Mouse (Mus musculus) midbrain, postnatal 0 days (tissue): Measurements from ENCODE around the gene Olfr883. TPM values are rescaled to one million over a fixed set of nuclear protein-coding genes. Genes with fewer than 3 reads are reported as not detected.

Source experiments
- ATAC-seq: fragments of 200-750 bp; cut with Nextera tagmentation; 2 replicates; pipeline ENCODE4 v1.8.0; 2017; ENCODE audit warnings: moderate number of reproducible peaks, mild to moderate bottlenecking, moderate TSS enrichment, moderate library complexity; ENCODE audit not compliant: low FRiP score
- DNase-seq: peaks from one replicate; pipeline ENCODE4 v3.0.0-alpha.2; 2015; ENCODE audit warnings: low spot score
- H3K27ac ChIP-seq: fragments of 300-500 bp; sonication (generic); 2 replicates; pipeline ENCODE4 v1.5.1; 2014; ENCODE audit warnings: low read depth, mild to moderate bottlenecking, low read length, mixed read lengths
- H3K27me3 ChIP-seq: fragments of 300-500 bp; sonication (generic); 2 replicates; pipeline ENCODE4 v1.6.1; 2014; ENCODE audit warnings: low read length, control low read depth, mixed read lengths; ENCODE audit not compliant: insufficient read depth
- H3K36me3 ChIP-seq: fragments of 300-500 bp; sonication (generic); 2 replicates; pipeline ENCODE4 v1.6.1; 2014; ENCODE audit warnings: low read length, control low read depth, mixed read lengths; ENCODE audit not compliant: insufficient read depth
- H3K4me1 ChIP-seq: fragments of 300-500 bp; sonication (generic); 2 replicates; pipeline ENCODE4 v1.6.1; 2014; ENCODE audit warnings: mild to moderate bottlenecking, control low read depth, antibody characterized with exemption, low read length, mixed read lengths; ENCODE audit not compliant: insufficient read depth
- H3K4me2 ChIP-seq: fragments of 300-500 bp; sonication (generic); 2 replicates; pipeline ENCODE4 v1.6.1; 2014; ENCODE audit warnings: low read depth, mild to moderate bottlenecking, low read length, mixed read lengths; ENCODE audit not compliant: poor library complexity, severe bottlenecking
- H3K4me3 ChIP-seq: fragments of 300-500 bp; sonication (generic); 2 replicates; pipeline ENCODE4 v1.5.1; 2014; ENCODE audit warnings: low read depth, mild to moderate bottlenecking, low read length, moderate library complexity
- H3K9ac ChIP-seq: fragments of 300-500 bp; sonication (generic); replicated peaks from 2 replicates; pipeline ENCODE4 v1.6.1; 2014; ENCODE audit warnings: mild to moderate bottlenecking, low read length, moderate library complexity, mixed read lengths; ENCODE audit not compliant: poor library complexity, severe bottlenecking
- H3K9me3 ChIP-seq: fragments of 300-500 bp; sonication (generic); 2 replicates; pipeline ENCODE4 v1.6.1; 2016; ENCODE audit warnings: low read length, control low read depth
- CTCF ChIP-seq: IDR thresholded peaks from 2 replicates; pipeline ENCODE4 v1.5.1; 2016; ENCODE audit warnings: antibody characterized with exemption, mild to moderate bottlenecking
- WGBS: fragments of 180-500 bp; shearing (Covaris S2); extraction: QIAGEN DNeasy Blood & Tissue Kit; methylation state at CpG from one replicate; pipeline ENCODE4 v1.1.7; 2014; 5-methylcytosine and 5-hydroxymethylcytosine counted together
- polyA plus RNA-seq: library from polyadenylated mRNA; unstranded; fragments of >200 nt; fragmentation: Nextera tagmentation; extraction: Ambion mirVana; gene quantifications from 2 replicates; pipeline ENCODE4 v1.2.1, GENCODE M21; 2015
- total RNA-seq: library from RNA; depleted of rRNA; stranded (reverse); fragments of >200 nt; gene quantifications from 2 replicates; pipeline ENCODE4 v1.2.3, GENCODE M21; 2014; rRNA removed

Gene Olfr883
- total RNA-seq, result not detected in 2 replicates
- polyA plus RNA-seq, result not detected in 2 replicates

- no peak within 1 kb of the TSS for H3K9ac ChIP-seq
- H3K27me3 ChIP-seq, result no peaks in the 10 kb centered on the region
- no peak for ATAC-seq
- no peaks in the 10 kb centered on the region for H3K36me3 ChIP-seq
- TF ChIP-seq CTCF, result no peak
- no peaks in the 10 kb centered on the region for H3K9me3 ChIP-seq
- H3K4me3 ChIP-seq, result no peak within 1 kb of the TSS
- no peak for DNase-seq
- H3K4me1 ChIP-seq, result no peaks in the 10 kb centered on the region
- no peak within 1 kb of the TSS for H3K27ac ChIP-seq
- 73% methylated on average over 1 of the region's 1 CpGs for WGBS
- H3K4me2 ChIP-seq, result no peak within 1 kb of the TSS
These were observed at the start of gene Olfr883 for GRCm38 (mm10) chr9:38025508-38025907. Olfr883 (plus strand) TSS chr9:38025808.

GRCm38 (mm10) chr9:37991525-37991924 is 34.1 kb upstream of the Olfr883 start, which contains the start of gene Olfr881:
Olfr881 (plus strand) TSS chr9:37991825.
- no peaks in the 10 kb centered on the region for H3K9me3 ChIP-seq
- ATAC-seq (no peak), DNase-seq (no peak)
- no peak within 1 kb of the TSS for H3K4me3 ChIP-seq
- no peak within 1 kb of the TSS for H3K9ac ChIP-seq
- TF ChIP-seq CTCF, result no peak
- no peak within 1 kb of the TSS for H3K27ac ChIP-seq
- H3K27me3 ChIP-seq, result no peaks in the 10 kb centered on the region
- no peak within 1 kb of the TSS for H3K4me2 ChIP-seq
- H3K36me3 ChIP-seq, result no peaks in the 10 kb centered on the region
- H3K4me1 ChIP-seq, result no peaks in the 10 kb centered on the region

GRCm38 (mm10) chr9:37998581-37999204 is 26.9 kb upstream of the Olfr883 start:
- WGBS, result 47% methylated on average over 2 of the region's 2 CpGs
- DNase-seq, result peak; percentile 52
- H3K4me2 ChIP-seq, result no peak overlapping the region

GRCm38 (mm10) chr9:38000021-38000420 is 25.6 kb upstream of the Olfr883 start:
- no peaks in the 10 kb centered on the region for H3K4me1 ChIP-seq
- DNase-seq, result no peak
- no peak for TF ChIP-seq CTCF
- H3K4me3 ChIP-seq, result no peak overlapping the region
- H3K9me3 ChIP-seq, result no peaks in the 10 kb centered on the region
- ATAC-seq, result no peak
- no peak overlapping the region for H3K9ac ChIP-seq
- no peaks in the 10 kb centered on the region for H3K36me3 ChIP-seq
- no peak overlapping the region for H3K27ac ChIP-seq
- H3K27me3 ChIP-seq, result no peaks in the 10 kb centered on the region
- no peak overlapping the region for H3K4me2 ChIP-seq
- WGBS, result 54% methylated on average over 1 of the region's 1 CpGs

More at GRCm38 (mm10) chr9:37998581-37999204, 26.9 kb upstream of the Olfr883 start:
- Histone ChIP-seq H3K27me3 (no peaks in the 10 kb centered on the region), H3K4me3 (no peak overlapping the region), H3K36me3 (no peaks in the 10 kb centered on the region), H3K4me1 (no peaks in the 10 kb centered on the region), H3K27ac (no peak overlapping the region), H3K9ac (no peak overlapping the region), H3K9me3 (no peaks in the 10 kb centered on the region)
- peak; percentile 66 for TF ChIP-seq CTCF
- no peak for ATAC-seq

- no peaks in the 10 kb centered on the region for H3K27me3 ChIP-seq
- TF ChIP-seq CTCF, result no peak
- no peaks in the 10 kb centered on the region for H3K36me3 ChIP-seq
- 73% methylated on average over 1 of the region's 1 CpGs for WGBS
- H3K27ac ChIP-seq, result no peak within 1 kb of the TSS
- ATAC-seq, result no peak
- H3K9me3 ChIP-seq, result no peaks in the 10 kb centered on the region
- H3K4me2 ChIP-seq, result no peak within 1 kb of the TSS
- no peak for DNase-seq
- no peak within 1 kb of the TSS for H3K4me3 ChIP-seq
- H3K9ac ChIP-seq, result no peak within 1 kb of the TSS
- no peaks in the 10 kb centered on the region for H3K4me1 ChIP-seq
These were observed 20.6 kb downstream of the Olfr883 start, which contains the start of gene Olfr884 for GRCm38 (mm10) chr9:38046255-38046654. Olfr884 (plus strand) TSS chr9:38046555.

GRCm38 (mm10) chr9:38061022-38061421 is 35.4 kb downstream of the Olfr883 start, which contains the start of gene Olfr885:
Olfr885 (plus strand) TSS chr9:38061322.
- DNase-seq (no peak), ATAC-seq (no peak)
- Histone ChIP-seq H3K4me3 (no peak within 1 kb of the TSS), H3K4me2 (no peak within 1 kb of the TSS), H3K9ac (no peak within 1 kb of the TSS), H3K27ac (no peak within 1 kb of the TSS), H3K36me3 (no peaks in the 10 kb centered on the region), H3K27me3 (no peaks in the 10 kb centered on the region), H3K9me3 (no peaks in the 10 kb centered on the region), H3K4me1 (no peaks in the 10 kb centered on the region)
- no peak for TF ChIP-seq CTCF
- 88% methylated on average over 3 of the region's 3 CpGs for WGBS

Other genes with a start within 250 kb of the Olfr883 start
- not detected in 2 replicates for gene Olfr876, start 222.8 kb upstream of the Olfr883 start, total RNA-seq
- not detected in 2 replicates for gene Olfr876, start 222.8 kb upstream of the Olfr883 start, polyA plus RNA-seq
- gene Olfr877, start 171.5 kb upstream of the Olfr883 start, total RNA-seq, result not detected in 2 replicates
- gene Olfr877, start 171.5 kb upstream of the Olfr883 start, polyA plus RNA-seq, result not detected in 2 replicates
- gene Olfr145, start 129.1 kb upstream of the Olfr883 start, total RNA-seq, result not detected in 2 replicates
- gene Olfr145, start 129.1 kb upstream of the Olfr883 start, polyA plus RNA-seq, result not detected in 2 replicates
- not detected in 2 replicates for gene Olfr878, start 108.0 kb upstream of the Olfr883 start, total RNA-seq
- not detected in 2 replicates for gene Olfr878, start 108.0 kb upstream of the Olfr883 start, polyA plus RNA-seq
- not detected in 2 replicates for gene Olfr881, start 34.0 kb upstream of the Olfr883 start, total RNA-seq
- not detected in 2 replicates for gene Olfr881, start 34.0 kb upstream of the Olfr883 start, polyA plus RNA-seq
- not detected in 2 replicates for gene Olfr884, start 20.7 kb downstream of the Olfr883 start, total RNA-seq
- not detected in 2 replicates for gene Olfr884, start 20.7 kb downstream of the Olfr883 start, polyA plus RNA-seq
- not detected in 2 replicates for gene Olfr885, start 35.5 kb downstream of the Olfr883 start, total RNA-seq
- not detected in 2 replicates for gene Olfr885, start 35.5 kb downstream of the Olfr883 start, polyA plus RNA-seq
- gene Olfr887, start 58.3 kb downstream of the Olfr883 start, total RNA-seq, result not detected in 2 replicates
- not detected in 2 replicates for gene Olfr887, start 58.3 kb downstream of the Olfr883 start, polyA plus RNA-seq
- not detected in 2 replicates for gene Olfr888, start 82.3 kb downstream of the Olfr883 start, total RNA-seq
- not detected in 2 replicates for gene Olfr888, start 82.3 kb downstream of the Olfr883 start, polyA plus RNA-seq
- not detected in 2 replicates for gene Olfr889, start 89.4 kb downstream of the Olfr883 start, total RNA-seq
- gene Olfr889, start 89.4 kb downstream of the Olfr883 start, polyA plus RNA-seq, result 0.04 TPM in 1 of 2 replicates, not detected in the other
- gene Olfr890, start 116.7 kb downstream of the Olfr883 start, total RNA-seq, result not detected in 2 replicates
- gene Olfr890, start 116.7 kb downstream of the Olfr883 start, polyA plus RNA-seq, result not detected in 2 replicates
- gene Olfr891, start 155.0 kb downstream of the Olfr883 start, total RNA-seq, result not detected in 2 replicates
- not detected in 2 replicates for gene Olfr891, start 155.0 kb downstream of the Olfr883 start, polyA plus RNA-seq
- not detected in 2 replicates for gene Olfr893, start 182.6 kb downstream of the Olfr883 start, total RNA-seq
- gene Olfr893, start 182.6 kb downstream of the Olfr883 start, polyA plus RNA-seq, result not detected in 2 replicates
- not detected in 2 replicates for gene Olfr894, start 192.2 kb downstream of the Olfr883 start, total RNA-seq
- not detected in 2 replicates for gene Olfr894, start 192.2 kb downstream of the Olfr883 start, polyA plus RNA-seq
- not detected in 2 replicates for gene Olfr143, start 227.0 kb downstream of the Olfr883 start, total RNA-seq
- not detected in 2 replicates for gene Olfr143, start 227.0 kb downstream of the Olfr883 start, polyA plus RNA-seq
- gene Olfr895, start 242.0 kb downstream of the Olfr883 start, total RNA-seq, result not detected in 2 replicates
- not detected in 2 replicates for gene Olfr895, start 242.0 kb downstream of the Olfr883 start, polyA plus RNA-seq